Mouse (Mus musculus) brown adipose tissue, adult 24 weeks (tissue): Measurements from ENCODE around the gene Camk2d. TPM values are rescaled to one million over a fixed set of nuclear protein-coding genes. Genes with fewer than 3 reads are reported as not detected.
A peak's percentile ranks its signal among the peaks of the same experiment; 100 is the strongest.

Experiments used
- H3K27ac ChIP-seq: fragments of 200-500 bp; replicated peaks from 2 replicates; pipeline ENCODE4 v1.5.1; 2012; ENCODE audit warnings: low read depth, mild to moderate bottlenecking, low read length
- H3K4me1 ChIP-seq: fragments of 200-500 bp; 2 replicates; pipeline ENCODE4 v1.6.1; 2012; ENCODE audit warnings: low read length, mixed read lengths; ENCODE audit not compliant: control insufficient read depth, insufficient read depth, insufficient read length
- H3K4me3 ChIP-seq: fragments of 200-500 bp; 2 replicates; pipeline ENCODE4 v1.5.1; 2012; ENCODE audit warnings: low read depth, mild to moderate bottlenecking, low read length, moderate library complexity; ENCODE audit not compliant: insufficient read depth
- polyA plus RNA-seq: library from polyadenylated mRNA; stranded (reverse); fragments of >200 nt; gene quantifications from 2 replicates; pipeline ENCODE4 v1.2.4, GENCODE M21; 2012; ENCODE audit not compliant: missing spikeins, insufficient read depth, insufficient read length

Camk2d gene
- polyA plus RNA-seq, 1 experiment = 52.5 TPM

- H3K27ac ChIP-seq = no peak overlapping the region
- H3K4me1 ChIP-seq = no peaks in the 10 kb centered on the region
- no peak overlapping the region for H3K4me3 ChIP-seq
Measured at GRCm38 (mm10) chr3:126797810-126798209, 201.7 kb downstream of the Camk2d start.

GRCm38 (mm10) chr3:126802988-126803387 lies 206.9 kb downstream of the Camk2d start:
- no peak overlapping the region for H3K27ac ChIP-seq
- H3K4me3 ChIP-seq = no peak overlapping the region
- no peaks in the 10 kb centered on the region for H3K4me1 ChIP-seq

GRCm38 (mm10) chr3:126804968-126805367 lies 208.9 kb downstream of the Camk2d start:
- Histone ChIP-seq H3K4me3 (no peak overlapping the region), H3K27ac (no peak overlapping the region), H3K4me1 (no peaks in the 10 kb centered on the region)

- Histone ChIP-seq H3K4me3 (no peak overlapping the region), H3K4me1 (no peaks in the 10 kb centered on the region), H3K27ac (no peak overlapping the region)
Measured at GRCm38 (mm10) chr3:126806145-126806544, 210.0 kb downstream of the Camk2d start.

GRCm38 (mm10) chr3:126809915-126810314 lies 213.8 kb downstream of the Camk2d start:
- H3K27ac ChIP-seq = no peak overlapping the region
- no peaks in the 10 kb centered on the region for H3K4me1 ChIP-seq
- no peak overlapping the region for H3K4me3 ChIP-seq

- Histone ChIP-seq H3K4me1 (no peaks in the 10 kb centered on the region), H3K27ac (no peak overlapping the region), H3K4me3 (no peak overlapping the region)
Measured at GRCm38 (mm10) chr3:126810372-126811090, 214.4 kb downstream of the Camk2d start.

- no peaks in the 10 kb centered on the region for H3K4me1 ChIP-seq
- no peak overlapping the region for H3K27ac ChIP-seq
- H3K4me3 ChIP-seq = no peak overlapping the region
Measured at GRCm38 (mm10) chr3:126811646-126812045, 215.5 kb downstream of the Camk2d start.

GRCm38 (mm10) chr3:126822374-126822773 lies 226.3 kb downstream of the Camk2d start:
- Histone ChIP-seq H3K4me1 (no peaks in the 10 kb centered on the region), H3K4me3 (no peak overlapping the region), H3K27ac (no peak overlapping the region)

- H3K4me1 ChIP-seq = no peaks in the 10 kb centered on the region
- no peak overlapping the region for H3K27ac ChIP-seq
- H3K4me3 ChIP-seq = no peak overlapping the region
Measured at GRCm38 (mm10) chr3:126824930-126825329, 228.8 kb downstream of the Camk2d start.

- H3K4me3 ChIP-seq = no peak overlapping the region
Measured at GRCm38 (mm10) chr3:126826172-126826571, 230.1 kb downstream of the Camk2d start.

GRCm38 (mm10) chr3:126827900-126828299 lies 231.8 kb downstream of the Camk2d start:
- Histone ChIP-seq H3K4me1 (no peaks in the 10 kb centered on the region), H3K4me3 (no peak overlapping the region), H3K27ac (no peak overlapping the region)

More at GRCm38 (mm10) chr3:126826172-126826571, 230.1 kb downstream of the Camk2d start:
- Histone ChIP-seq H3K27ac (no peak overlapping the region), H3K4me1 (no peaks in the 10 kb centered on the region)

- no peaks in the 10 kb centered on the region for H3K4me1 ChIP-seq
- no peak overlapping the region for H3K27ac ChIP-seq
Measured at GRCm38 (mm10) chr3:126829817-126830216, 233.7 kb downstream of the Camk2d start.

GRCm38 (mm10) chr3:126831418-126832138 lies 235.5 kb downstream of the Camk2d start:
- H3K4me3 ChIP-seq = no peak overlapping the region
- H3K4me1 ChIP-seq = no peaks in the 10 kb centered on the region
- 0 out of 2 replicates have a peak overlapping the region, but pooled peaks have one; percentile 1 for H3K27ac ChIP-seq

More at GRCm38 (mm10) chr3:126829817-126830216, 233.7 kb downstream of the Camk2d start:
- H3K4me3 ChIP-seq = no peak overlapping the region

- no peaks in the 10 kb centered on the region for H3K4me1 ChIP-seq
- no peak overlapping the region for H3K27ac ChIP-seq
- H3K4me3 ChIP-seq = no peak overlapping the region
Measured at GRCm38 (mm10) chr3:126834641-126835167, 238.6 kb downstream of the Camk2d start.

GRCm38 (mm10) chr3:126842780-126843179 lies 246.7 kb downstream of the Camk2d start:
- Histone ChIP-seq H3K4me3 (no peak overlapping the region), H3K27ac (no peak overlapping the region), H3K4me1 (no peaks in the 10 kb centered on the region)
